Mouse (Mus musculus) bone marrow macrophage, adult 2 months (primary cell): ENCODE data around the gene Zfp985. TPM values are rescaled to one million over a fixed set of nuclear protein-coding genes. Genes with fewer than 3 reads are reported as not detected.

Experiments
- polyA plus RNA-seq: library from polyadenylated mRNA; stranded (reverse); fragments of >200 nt; gene quantifications from 2 replicates; pipeline ENCODE4 v1.2.4, GENCODE M21; 2012; ENCODE audit not compliant: missing spikeins, insufficient read depth, insufficient read length

The Zfp985 gene
- polyA plus RNA-seq, 1 experiment, result 1.4 TPM

Other genes with a start within 250 kb of the Zfp985 start
- gene Zfp988, start 247.6 kb upstream of the Zfp985 start, polyA plus RNA-seq, result not detected in 2 replicates
- gene Zfp978, start 192.0 kb upstream of the Zfp985 start, polyA plus RNA-seq, result 0.85 TPM in 1 of 2 replicates, not detected in the other
- gene Zfp982, start 60.9 kb upstream of the Zfp985 start, polyA plus RNA-seq, result 0.73 TPM in 1 of 2 replicates, not detected in the other
- gene Gm16503, start 13.1 kb upstream of the Zfp985 start, polyA plus RNA-seq, result 0.56 and 0.72 TPM in 2 replicates
- gene Zfp979, start 89.2 kb downstream of the Zfp985 start, polyA plus RNA-seq, result 1.5 and 1.6 TPM in 2 replicates
- not detected in 2 replicates for gene Zfp534, start 149.3 kb downstream of the Zfp985 start, polyA plus RNA-seq